In the genomic region with DNA sequence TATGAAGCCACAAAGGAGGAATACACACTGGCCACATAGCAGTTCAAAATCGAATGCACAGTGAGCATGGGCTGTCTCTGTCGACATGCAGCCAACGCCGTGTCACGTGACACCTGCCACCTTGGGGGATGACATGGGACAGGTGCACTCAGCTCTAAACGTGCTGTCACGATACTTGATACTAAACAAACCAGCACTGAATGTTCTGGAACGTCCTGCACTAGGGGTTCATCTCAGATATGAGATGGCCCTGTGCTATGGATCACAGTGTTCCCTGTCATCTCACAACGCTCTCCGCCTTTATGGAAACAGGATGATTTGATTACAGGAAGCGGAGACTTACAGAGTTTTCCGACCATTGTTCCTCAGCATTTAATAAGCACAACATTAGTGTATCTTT, we compare ENCODE assay signal across 17 mouse cellular contexts. TPM values are rescaled to one million over a fixed set of nuclear protein-coding genes. Genes with fewer than 3 reads are reported as not detected.
DNase-seq lines count a peak whose midpoint lies in the region; ATAC-seq lines count a peak whose summit lies in the region.
"Had no signal": no experiment of that assay in that cellular context is flagged by ENCODE, and none has a peak within 500 bp of the region (broad histone marks: within the 10 kb centered on the region; RNA-seq: fewer than 3 reads in every experiment).

No protein-coding gene starts in this region.

- H3K36me3 ChIP-seq in heart, embryonic 16.5 days (ENCODE audit: control insufficient read depth, insufficient read depth) = no peaks in the 10 kb centered on the region
- H3K36me3 ChIP-seq: intestine, embryonic 15.5 days; kidney, embryonic 15.5 days had no signal

- 47% methylated on average over 12 of the region's 12 CpGs for WGBS in heart, embryonic 16.5 days

- H3K27me3 ChIP-seq in heart, embryonic 16.5 days (ENCODE audit: control insufficient read depth, insufficient read depth, low read length) = no peaks in the 10 kb centered on the region
- H3K27me3 ChIP-seq: intestine, embryonic 15.5 days; kidney, embryonic 15.5 days had no signal

- no peaks in the 10 kb centered on the region for H3K9me3 ChIP-seq in heart, embryonic 16.5 days (replicated peaks; ENCODE audit: control insufficient read depth, low read length)
- H3K9me3 ChIP-seq: intestine, embryonic 15.5 days; kidney, embryonic 15.5 days had no signal

- no peak overlapping the region for H3K9ac ChIP-seq in heart, embryonic 16.5 days (ENCODE audit: low read length)
- H3K9ac ChIP-seq: hindbrain, embryonic 14.5 days; intestine, embryonic 15.5 days; kidney, embryonic 15.5 days had no signal

- peak; percentile 31 for DNase-seq in adrenal gland, postnatal 14 days
- DNase-seq in adrenal gland, adult 2 months = no peak
- DNase-seq in heart, postnatal 4 days = no peak
- peak; percentile 60 for DNase-seq in gastrocnemius, postnatal 25 days
- peak; percentile 32 for DNase-seq in lung, postnatal 14 days
- DNase-seq in urinary bladder, postnatal 36 days (ENCODE audit: low spot score in 2 of 2) = no peak
- no peak for DNase-seq in frontal cortex, adult 2 months (ENCODE audit: extremely low spot score in 1 of 2, low spot score in 1 of 2)
- DNase-seq: cerebellum, postnatal 10 days; layer of hippocampus, postnatal 36 days; midbrain, embryonic 14.5 days; thymus, postnatal 14 days had no signal

- H3K4me3 ChIP-seq in heart, embryonic 16.5 days (ENCODE audit: low read length) = no peak overlapping the region
- H3K4me3 ChIP-seq: intestine, embryonic 15.5 days; kidney, embryonic 15.5 days had no signal

- H3K4me1 ChIP-seq in heart, embryonic 16.5 days (ENCODE audit: control insufficient read depth, insufficient read depth, low read length) = peaks cover 2% of the 10 kb centered on the region
- H3K4me1 ChIP-seq: intestine, embryonic 15.5 days had no signal

- ATAC-seq in heart, embryonic 16.5 days (replicated peaks; ENCODE audit: extremely low read depth, insufficient read depth, low FRiP score) = 0 out of 2 replicates have a peak, but pooled peaks have one; percentile 49
- ATAC-seq: CD4-positive, CD25-positive, alpha-beta regulatory T cell, adult 4 months; forebrain, embryonic 14.5 days; intestine, embryonic 15.5 days had no signal

- H3K27ac ChIP-seq in heart, embryonic 16.5 days (ENCODE audit: low read length) = no peak overlapping the region
- H3K27ac ChIP-seq: hindbrain, embryonic 14.5 days; intestine, embryonic 15.5 days; kidney, embryonic 15.5 days had no signal

- no peak overlapping the region for H3K4me2 ChIP-seq in heart, embryonic 16.5 days (ENCODE audit: low read depth, low read length)
- H3K4me2 ChIP-seq: hindbrain, embryonic 14.5 days; intestine, embryonic 15.5 days; kidney, embryonic 15.5 days had no signal

RNA-seq across cellular contexts. Expression of a gene that starts 22.8 kb away (rescaled TPM):
- total RNA-seq in adrenal gland, postnatal 14 days (2021) = 117 and 124 TPM in 2 replicates
- 100 to 1,000 TPM; 106 to 136 TPM for total RNA-seq in adrenal gland, adult 2 months (2021)
- 91.1 and 95.7 TPM in 2 replicates for polyA plus RNA-seq in adrenal gland, adult 2 months (2012; rRNA removed)
- 69.8 and 74.5 TPM in 2 replicates for polyA plus RNA-seq in heart, embryonic 16.5 days (2015; fragmentation: Nextera tagmentation; extraction: Ambion mirVana)
- total RNA-seq in heart, postnatal 4 days (2021) = 10 to 100 TPM; 80.9 to 84.0 TPM
- 10 to 100 TPM; 67.5 to 69.2 TPM for total RNA-seq in gastrocnemius, postnatal 25 days (2021)
- polyA plus RNA-seq in frontal cortex, adult 2 months (2012; rRNA removed) = 44.5 and 44.6 TPM in 2 replicates

Comparison
In these comparisons a context has a peak if more than half of its experiments do, and no peak if none do; other contexts are left out.
1. DNase-seq: peak in adrenal gland, postnatal 14 days (single experiment), gastrocnemius, postnatal 25 days (single experiment) and lung, postnatal 14 days (single experiment); none in adrenal gland, adult 2 months (single experiment), heart, postnatal 4 days (single experiment), urinary bladder, postnatal 36 days (0 of 2) and frontal cortex, adult 2 months (0 of 2).